Mouse (Mus musculus): ENCODE results near the gene P4ha3.

Gene P4ha3

GRCm38 (mm10) chr7:100307872-100308653 is 22.7 kb downstream of the P4ha3 start:
- no peak for DNase-seq

- DNase-seq = no peak
Measured at GRCm38 (mm10) chr7:100309216-100309615, 23.9 kb downstream of the P4ha3 start.

- no peak for DNase-seq
Measured at GRCm38 (mm10) chr7:100309679-100310078, 24.4 kb downstream of the P4ha3 start.

GRCm38 (mm10) chr7:100310290-100310689 is 25.0 kb downstream of the P4ha3 start:
- no peak for DNase-seq

GRCm38 (mm10) chr7:100312716-100313115 is 27.4 kb downstream of the P4ha3 start:
- no peak for DNase-seq

- DNase-seq = no peak
Measured at GRCm38 (mm10) chr7:100316924-100317323, 31.6 kb downstream of the P4ha3 start.

- no peak for DNase-seq
Measured at GRCm38 (mm10) chr7:100317534-100317933, 32.2 kb downstream of the P4ha3 start.

GRCm38 (mm10) chr7:100323721-100324120 is 38.4 kb downstream of the P4ha3 start:
- no peak for DNase-seq

- DNase-seq = peak; percentile 9
Measured at GRCm38 (mm10) chr7:100325482-100325881, 40.2 kb downstream of the P4ha3 start.

- DNase-seq = no peak
Measured at GRCm38 (mm10) chr7:100327514-100327913, 42.2 kb downstream of the P4ha3 start.

GRCm38 (mm10) chr7:100328636-100329035 is 43.3 kb downstream of the P4ha3 start:
- no peak for DNase-seq

GRCm38 (mm10) chr7:100331269-100331668 is 45.9 kb downstream of the P4ha3 start:
- DNase-seq = no peak

GRCm38 (mm10) chr7:100335921-100336320 is 50.6 kb downstream of the P4ha3 start:
- no peak for DNase-seq

- DNase-seq = no peak
Measured at GRCm38 (mm10) chr7:100354984-100355383, 69.7 kb downstream of the P4ha3 start.

- no peak for DNase-seq
Measured at GRCm38 (mm10) chr7:100356324-100356723, 71.0 kb downstream of the P4ha3 start.

GRCm38 (mm10) chr7:100356768-100357167 is 71.4 kb downstream of the P4ha3 start:
- DNase-seq = no peak

GRCm38 (mm10) chr7:100357856-100358255 is 72.5 kb downstream of the P4ha3 start:
- DNase-seq = no peak

- no peak for DNase-seq
Measured at GRCm38 (mm10) chr7:100363162-100363561, 77.8 kb downstream of the P4ha3 start.

GRCm38 (mm10) chr7:100364888-100365287 is 79.6 kb downstream of the P4ha3 start:
- DNase-seq = no peak

All from cerebellum, adult 11-12 months (tissue).